Mouse (Mus musculus) heart, adult 2 months (tissue): Measurements from ENCODE around the gene Cd99l2. TPM values are rescaled to one million over a fixed set of nuclear protein-coding genes. Genes with fewer than 3 reads are reported as not detected.

Experiments used
- DNase-seq, 2 experiments: peaks; one replicate each; pipeline ENCODE4 v3.0.0; 2021
- H3K27ac ChIP-seq: fragments of 200-600 bp; 2 replicates; pipeline ENCODE4 v1.8.1; 2022
- H3K27me3 ChIP-seq: fragments of 200-500 bp; 2 replicates; pipeline ENCODE4 v1.6.1; 2012; ENCODE audit warnings: mild to moderate bottlenecking, low read length, inconsistent platforms, mixed read lengths; ENCODE audit not compliant: control insufficient read depth, insufficient read depth
- H3K36me3 ChIP-seq: fragments of 200-500 bp; 2 replicates; pipeline ENCODE4 v1.6.1; 2012; ENCODE audit warnings: low read length, inconsistent platforms; ENCODE audit not compliant: control insufficient read depth, insufficient read depth
- H3K4me1 ChIP-seq: fragments of 200-500 bp; 2 replicates; pipeline ENCODE4 v1.6.1; 2011; ENCODE audit warnings: low read length; ENCODE audit not compliant: control insufficient read depth, insufficient read depth
- H3K4me3 ChIP-seq: fragments of 200-600 bp; 2 replicates; pipeline ENCODE4 v1.8.1; 2022
- H3K79me2 ChIP-seq: fragments of 200-500 bp; replicated peaks from 2 replicates; pipeline ENCODE4 v1.6.1; 2012; ENCODE audit warnings: mild to moderate bottlenecking, inconsistent platforms, low read length, moderate library complexity, mixed read lengths; ENCODE audit not compliant: control insufficient read depth, insufficient read depth
- H3K9ac ChIP-seq: fragments of 200-500 bp; 2 replicates; pipeline ENCODE4 v1.6.1; 2012; ENCODE audit warnings: low read depth, mild to moderate bottlenecking, control low read depth, inconsistent platforms, low read length, mixed read lengths
- CTCF ChIP-seq: fragments of 200-600 bp; IDR thresholded peaks from 2 replicates; pipeline ENCODE4 v1.8.1; 2022; ENCODE audit warnings: antibody characterized with exemption, mild to moderate bottlenecking, moderate library complexity
- EP300 ChIP-seq: fragments of 200-500 bp; IDR thresholded peaks from 2 replicates; pipeline ENCODE4 v1.6.1; 2011; ENCODE audit warnings: low read depth, low read length, control low read depth; ENCODE audit not compliant: insufficient read depth
- POLR2A ChIP-seq: fragments of 200-500 bp; IDR thresholded peaks from 2 replicates; pipeline ENCODE4 v1.6.1; 2011; ENCODE audit warnings: mild to moderate bottlenecking, low read depth, low read length, control low read depth; ENCODE audit not compliant: insufficient read depth
- WGBS: fragments of 180-500 bp; shearing (Covaris S2); methylation state at CpG from one replicate; pipeline ENCODE4 v1.1.7; 2018; 5-methylcytosine and 5-hydroxymethylcytosine counted together
- intact Hi-C: fragments of 180-260 bp; cut with DNase I; formaldehyde crosslinking; loops from one replicate; pipeline ENCODE4 v1.15.1; 2025
- polyA plus RNA-seq: library from polyadenylated mRNA; depleted of rRNA; stranded (reverse); fragments of >200 nt; gene quantifications from 2 replicates; pipeline ENCODE4 v1.2.3, GENCODE M21; 2012
- total RNA-seq, 2 experiments: library from RNA; stranded (reverse); gene quantifications; 2 replicates each; pipeline ENCODE4 v1.2.3; 2021

The Cd99l2 gene
- total and polyA plus RNA-seq, 3 experiments = 35.9 to 70.4 (median 58.3) TPM

GRCm38 (mm10) chrX:71465417-71465816 lies 27.2 kb downstream of the Cd99l2 start:
- Histone ChIP-seq H3K9ac (no peak overlapping the region), H3K4me1 (no peaks in the 10 kb centered on the region; the same call in 1 of the 2 replicates), H3K36me3 (no peaks in the 10 kb centered on the region), H3K4me3 (no peak overlapping the region), H3K79me2 (no peaks in the 10 kb centered on the region), H3K27me3 (no peaks in the 10 kb centered on the region), H3K27ac (no peak overlapping the region)
- no peak for TF ChIP-seq EP300
- no peak for TF ChIP-seq POLR2A
- no peak for TF ChIP-seq CTCF
- 92% methylated on average over 1 of the region's 1 CpGs for WGBS
- DNase-seq = no peak
- intact Hi-C loops = no loop called here

GRCm38 (mm10) chrX:71464138-71464826 lies 28.4 kb downstream of the Cd99l2 start:
- Histone ChIP-seq H3K36me3 (no peaks in the 10 kb centered on the region), H3K27ac (no peak overlapping the region), H3K4me1 (no peaks in the 10 kb centered on the region; the same call in 1 of the 2 replicates), H3K4me3 (no peak overlapping the region), H3K79me2 (no peaks in the 10 kb centered on the region), H3K9ac (no peak overlapping the region), H3K27me3 (no peaks in the 10 kb centered on the region)
- intact Hi-C loops = no loop called here
- 68% methylated on average over 7 of the region's 7 CpGs for WGBS
- no peak for DNase-seq
- TF ChIP-seq EP300 (no peak), CTCF (no peak), POLR2A (no peak)

- no peaks in the 10 kb centered on the region for H3K27me3 ChIP-seq
- H3K4me3 ChIP-seq = no peak overlapping the region
- no peak for DNase-seq
- no peak overlapping the region for H3K27ac ChIP-seq
- H3K36me3 ChIP-seq = no peaks in the 10 kb centered on the region
- no peaks in the 10 kb centered on the region for H3K4me1 ChIP-seq
- intact Hi-C loops = no loop called here
- H3K9ac ChIP-seq = no peak overlapping the region
- no peaks in the 10 kb centered on the region; the same call in 1 of the 2 replicates for H3K79me2 ChIP-seq
- no peak for TF ChIP-seq POLR2A
- TF ChIP-seq CTCF = no peak
- TF ChIP-seq EP300 = no peak
- 78% methylated on average over 6 of the region's 6 CpGs for WGBS
Observed at GRCm38 (mm10) chrX:71456078-71456737, 36.4 kb downstream of the Cd99l2 start.

- H3K27me3 ChIP-seq = no peaks in the 10 kb centered on the region
- H3K36me3 ChIP-seq = no peaks in the 10 kb centered on the region
- H3K9ac ChIP-seq = no peak overlapping the region
- no peak overlapping the region for H3K27ac ChIP-seq
- H3K4me1 ChIP-seq = no peaks in the 10 kb centered on the region; the same call in 1 of the 2 replicates
- WGBS = 69% methylated on average over 5 of the region's 5 CpGs
- TF ChIP-seq EP300 = no peak
- TF ChIP-seq CTCF = no peak
- TF ChIP-seq POLR2A = no peak
- no peaks in the 10 kb centered on the region for H3K79me2 ChIP-seq
- no peak for DNase-seq
- intact Hi-C loops = no loop called here
- no peak overlapping the region for H3K4me3 ChIP-seq
Observed at GRCm38 (mm10) chrX:71442916-71443315, 49.7 kb downstream of the Cd99l2 start.

GRCm38 (mm10) chrX:71439473-71439872 lies 53.2 kb downstream of the Cd99l2 start:
- no peak overlapping the region for H3K9ac ChIP-seq
- no peak overlapping the region for H3K27ac ChIP-seq
- no peaks in the 10 kb centered on the region for H3K27me3 ChIP-seq
- 82% methylated on average over 6 of the region's 6 CpGs for WGBS
- no peak overlapping the region for H3K4me3 ChIP-seq
- DNase-seq = no peak
- H3K79me2 ChIP-seq = no peaks in the 10 kb centered on the region
- intact Hi-C loops = no loop called here
- H3K4me1 ChIP-seq = no peaks in the 10 kb centered on the region; the same call in 1 of the 2 replicates
- H3K36me3 ChIP-seq = no peaks in the 10 kb centered on the region
- TF ChIP-seq CTCF (no peak), EP300 (no peak), POLR2A (no peak)

GRCm38 (mm10) chrX:71435542-71435941 lies 57.1 kb downstream of the Cd99l2 start:
- DNase-seq = no peak
- TF ChIP-seq CTCF (no peak), POLR2A (no peak), EP300 (no peak)
- H3K9ac ChIP-seq = no peak overlapping the region
- H3K27me3 ChIP-seq = no peaks in the 10 kb centered on the region
- H3K36me3 ChIP-seq = no peaks in the 10 kb centered on the region
- no peak overlapping the region for H3K27ac ChIP-seq
- no peak overlapping the region for H3K4me3 ChIP-seq
- H3K4me1 ChIP-seq = no peaks in the 10 kb centered on the region
- WGBS = 90% methylated on average over 2 of the region's 2 CpGs
- no peaks in the 10 kb centered on the region for H3K79me2 ChIP-seq
- intact Hi-C loops = no loop called here
